Mouse (Mus musculus): ENCODE measurements at regions not wholly inside any gene's neighbourhood (a gene's known extent, or its start where the extent isn't known, plus 50 kb on each side); places are given as distances from the start of the nearest gene placed in this dataset.
A peak's percentile ranks its signal among the peaks of the same experiment; 100 is the strongest.

DNA sequence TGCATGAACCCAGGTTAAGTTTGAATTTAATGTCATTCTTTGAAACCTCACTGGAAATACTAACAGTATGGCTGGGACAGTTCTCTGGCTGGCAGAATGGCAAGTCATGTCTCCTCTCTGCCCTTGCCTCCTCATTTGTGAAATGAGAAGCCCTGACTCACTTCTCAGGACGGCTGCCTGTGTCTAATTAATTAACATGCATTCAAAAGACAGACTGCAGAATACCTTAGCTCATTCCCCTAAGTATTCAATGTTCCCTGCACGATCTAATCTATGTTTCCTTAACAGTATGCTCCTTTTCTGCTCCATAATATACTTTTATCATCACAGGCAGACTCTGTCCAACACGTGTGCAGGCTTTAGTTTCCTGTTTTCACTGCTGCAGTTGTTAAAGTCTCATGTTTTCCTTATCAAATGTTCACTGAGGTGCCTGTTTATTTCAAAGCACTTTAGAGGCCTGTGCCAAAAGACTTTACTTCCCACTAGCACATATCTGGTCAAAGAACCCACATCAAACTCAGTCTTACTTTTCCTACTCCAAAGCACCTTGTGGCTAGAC is 196.7 kb upstream of the Acvr2a start:
- DNase-seq (ENCODE audit: extremely low spot score, low spot score), result no peak

DNA sequence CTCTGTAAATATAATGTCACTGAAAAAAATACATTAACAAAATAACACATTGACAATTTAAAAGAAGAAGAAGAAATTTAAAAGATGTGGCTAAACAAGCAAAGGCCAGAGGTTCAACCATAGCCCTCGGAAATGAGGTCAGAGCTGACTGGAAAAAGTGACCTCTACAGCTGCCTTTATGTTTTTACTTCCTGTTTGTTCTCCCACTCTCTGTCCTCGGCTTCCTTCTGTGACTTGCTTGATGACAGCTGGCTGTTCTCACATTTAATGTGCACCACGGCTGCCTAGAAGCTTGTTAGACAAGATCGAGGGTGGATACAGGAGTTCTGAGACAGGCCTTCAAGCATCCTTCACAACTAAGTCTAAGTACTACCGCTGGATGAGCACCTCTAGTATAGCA is 194.9 kb upstream of the Acvr2a start:
- no peak for DNase-seq (ENCODE audit: extremely low spot score, low spot score)

DNA sequence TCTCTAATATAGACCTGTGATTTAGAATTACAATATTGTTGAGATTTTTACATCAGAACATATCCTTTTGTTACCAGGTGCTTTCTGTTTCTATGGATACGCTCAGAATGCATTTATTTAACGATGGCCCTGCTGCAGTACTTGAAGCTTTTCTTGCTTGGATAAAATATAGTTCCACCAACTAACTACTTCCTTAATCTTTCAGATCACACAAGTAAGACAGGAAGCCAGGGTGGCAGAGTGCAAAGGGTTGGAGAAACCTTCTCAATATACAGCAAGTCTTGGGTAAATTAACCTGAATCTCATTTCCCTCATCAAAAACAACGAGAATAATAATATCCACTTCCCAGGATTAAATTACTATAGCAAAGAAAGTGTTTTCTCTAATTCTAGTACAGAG is 193.1 kb upstream of the Acvr2a start:
- no peak for DNase-seq (ENCODE audit: extremely low spot score, low spot score)

DNA sequence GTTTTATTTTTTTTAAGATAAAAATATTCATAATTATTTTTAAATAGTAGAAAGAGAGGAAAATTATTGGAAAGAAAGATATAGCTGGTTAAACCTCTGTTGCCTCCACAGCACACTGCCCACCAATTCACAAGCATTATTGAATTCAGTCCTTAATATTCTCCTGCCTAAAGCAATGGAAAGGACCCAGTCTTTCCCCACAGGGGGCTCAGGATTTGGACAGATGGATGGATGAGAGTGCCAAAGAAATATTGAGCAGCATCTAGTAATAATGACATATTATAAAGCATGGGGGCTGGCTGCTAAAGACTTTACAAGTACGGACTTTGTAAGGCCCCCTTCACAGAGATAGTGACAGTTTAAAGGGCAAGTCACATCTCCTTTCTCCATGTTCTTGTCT is 191.6 kb upstream of the Acvr2a start:
- no peak for DNase-seq (ENCODE audit: extremely low spot score, low spot score)

DNA sequence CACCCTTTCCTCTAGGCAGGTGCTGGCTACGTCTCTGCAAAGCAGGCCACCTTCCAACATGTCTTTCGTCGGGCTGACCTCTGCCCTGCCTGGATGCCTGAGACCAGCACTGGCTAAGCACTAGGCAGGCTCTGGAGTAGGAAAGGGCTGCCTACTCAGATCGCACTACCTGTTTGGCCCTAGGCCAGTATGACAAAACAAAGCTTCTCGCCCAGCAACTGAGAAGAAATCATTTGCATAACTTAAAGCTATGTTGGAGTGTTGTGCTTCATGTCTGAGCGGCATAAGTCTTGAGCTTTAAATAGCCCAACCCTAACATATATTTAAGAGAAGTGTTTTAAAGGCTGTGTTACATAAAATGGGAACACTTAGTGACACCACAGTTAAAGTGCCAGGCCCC is 189.9 kb upstream of the Acvr2a start:
- no peak for DNase-seq (ENCODE audit: extremely low spot score, low spot score)

DNA sequence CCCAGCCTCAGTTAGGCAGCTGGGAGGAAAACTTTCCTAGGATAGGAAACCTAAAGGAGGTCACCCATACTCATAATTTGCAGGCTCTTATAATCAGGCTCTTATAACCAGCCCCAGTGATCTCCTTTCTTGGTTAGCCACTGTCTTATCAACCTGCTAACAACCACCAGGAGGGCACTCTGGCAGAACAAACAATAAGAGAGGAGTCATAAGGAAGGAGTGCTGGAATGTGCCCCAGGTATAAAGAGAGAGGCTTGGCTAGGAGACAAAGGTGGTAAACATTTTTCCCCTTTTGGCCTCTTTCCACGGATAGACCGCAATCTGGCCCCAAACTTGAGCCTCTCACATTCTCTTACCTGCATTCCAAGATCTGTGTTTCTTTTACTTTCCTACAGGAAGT is 189.4 kb upstream of the Acvr2a start:
- DNase-seq (ENCODE audit: extremely low spot score, low spot score), result no peak

DNA sequence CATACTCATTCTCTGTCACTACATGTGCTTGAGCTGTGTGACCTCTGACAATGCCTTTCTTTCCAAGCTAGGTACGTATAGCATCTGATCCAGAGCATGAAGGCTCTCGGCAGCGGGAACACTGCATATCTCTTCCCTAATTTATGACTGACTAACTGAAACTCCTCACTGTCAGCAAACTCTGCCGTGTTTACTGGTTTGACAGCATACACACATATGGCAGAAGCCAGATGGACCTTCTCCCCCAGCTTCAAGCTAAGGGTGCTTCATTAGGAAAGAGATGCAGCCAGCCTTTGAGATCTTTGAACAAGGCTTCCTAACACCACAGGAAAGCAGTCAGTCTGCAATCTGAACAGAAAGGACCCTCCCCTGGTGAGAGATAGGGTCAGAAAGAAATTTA is 186.9 kb upstream of the Acvr2a start:
- DNase-seq (ENCODE audit: extremely low spot score, low spot score), result no peak

DNA sequence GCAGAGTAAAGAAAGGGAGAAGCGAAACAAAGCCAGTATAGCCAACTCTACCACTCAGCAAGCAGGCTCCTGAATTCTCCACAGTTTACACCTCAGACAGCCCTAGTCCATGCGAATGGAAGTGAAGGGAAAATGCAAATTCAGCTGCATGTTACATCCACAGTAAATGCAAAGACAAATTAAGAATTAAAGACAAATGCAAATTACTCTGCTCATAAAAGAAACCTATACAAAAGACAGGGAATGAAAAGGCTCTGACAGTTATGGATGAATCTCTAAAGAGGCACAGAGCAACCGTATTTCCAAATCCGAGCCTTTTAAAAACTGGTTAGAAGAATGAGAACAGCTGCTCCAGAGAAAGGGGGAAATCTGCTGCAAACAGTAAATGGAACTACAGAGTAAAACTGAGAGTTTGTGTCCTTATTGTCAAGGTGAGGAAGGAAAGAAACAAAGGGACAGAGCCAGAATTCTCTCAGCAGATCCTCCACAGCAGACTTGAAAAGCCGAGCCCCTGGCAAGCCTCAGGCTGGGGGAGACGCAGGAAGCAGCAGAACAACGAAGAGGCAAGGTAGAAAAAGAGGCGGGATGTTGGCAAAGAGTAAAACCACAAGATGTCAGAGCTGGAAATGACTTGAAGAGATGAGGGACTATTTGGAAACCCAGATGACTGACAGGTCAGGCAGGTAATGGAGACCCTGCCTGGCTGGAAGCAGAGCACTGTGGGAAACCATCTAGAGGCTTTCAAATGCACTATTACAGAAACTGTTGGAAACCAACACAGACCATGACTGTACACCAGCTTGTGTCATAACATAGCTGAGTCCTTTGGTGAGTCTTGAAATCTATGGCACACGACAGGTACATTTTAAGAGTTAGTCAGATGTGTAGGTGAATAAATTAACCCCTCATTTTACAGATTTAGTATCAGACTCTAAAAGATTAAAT is 184.5 kb upstream of the Acvr2a start:
- DNase-seq (ENCODE audit: extremely low spot score, low spot score), result no peak

DNA sequence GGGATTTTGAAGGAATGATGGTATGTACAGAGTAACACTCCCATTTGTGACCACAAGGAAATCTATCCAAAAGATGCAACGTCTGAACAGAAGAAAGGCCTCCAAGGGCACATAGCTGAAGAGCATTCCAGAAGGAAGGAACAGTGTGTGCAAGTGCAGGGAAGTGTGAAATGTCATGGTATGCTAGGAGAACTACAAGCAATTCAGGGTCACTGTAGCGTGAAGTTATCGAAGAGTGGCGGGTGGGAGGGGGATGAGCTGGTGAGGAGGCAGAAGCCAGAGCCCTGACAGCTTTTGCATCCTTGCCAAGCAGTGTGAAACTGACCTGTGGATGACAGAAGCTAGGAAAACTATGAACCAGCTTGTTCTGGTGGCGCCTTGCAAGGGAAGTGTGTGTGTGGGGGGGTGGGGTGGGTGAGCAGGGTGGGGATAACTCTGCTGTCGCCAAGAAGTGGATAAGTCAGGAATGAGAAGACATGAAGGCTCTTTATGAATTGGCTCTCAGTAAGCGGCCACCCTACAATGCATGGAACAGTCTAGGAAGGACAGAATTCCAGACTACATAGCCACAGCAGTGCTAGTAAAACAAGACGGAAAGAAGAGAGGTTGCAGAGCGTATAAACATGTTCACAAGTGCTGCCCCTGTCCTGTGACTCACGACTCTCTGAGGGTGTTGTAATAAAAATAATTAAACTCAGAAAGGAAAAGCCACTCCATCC is 179.3 kb upstream of the Acvr2a start:
- peak; percentile 23 for DNase-seq (ENCODE audit: extremely low spot score, low spot score)

DNA sequence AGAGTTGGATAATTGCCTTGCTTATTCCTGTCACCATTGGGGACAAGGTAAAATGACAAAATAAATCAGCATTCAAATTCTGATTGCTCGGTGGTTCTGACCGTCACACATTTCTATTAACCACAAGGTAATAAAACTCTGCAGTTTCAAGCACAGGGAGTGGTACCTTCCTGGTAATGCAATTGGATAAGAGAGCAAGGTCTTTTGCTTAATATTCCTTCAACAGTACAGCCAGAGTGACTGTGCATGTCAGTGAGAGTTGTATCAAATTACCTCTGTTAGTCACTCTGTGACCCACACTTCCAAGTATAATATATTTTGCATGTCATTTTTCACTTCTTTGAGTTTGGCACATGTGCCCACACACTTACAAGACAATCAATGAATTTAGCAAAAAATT is 177.8 kb upstream of the Acvr2a start:
- DNase-seq (ENCODE audit: extremely low spot score, low spot score), result no peak

DNA sequence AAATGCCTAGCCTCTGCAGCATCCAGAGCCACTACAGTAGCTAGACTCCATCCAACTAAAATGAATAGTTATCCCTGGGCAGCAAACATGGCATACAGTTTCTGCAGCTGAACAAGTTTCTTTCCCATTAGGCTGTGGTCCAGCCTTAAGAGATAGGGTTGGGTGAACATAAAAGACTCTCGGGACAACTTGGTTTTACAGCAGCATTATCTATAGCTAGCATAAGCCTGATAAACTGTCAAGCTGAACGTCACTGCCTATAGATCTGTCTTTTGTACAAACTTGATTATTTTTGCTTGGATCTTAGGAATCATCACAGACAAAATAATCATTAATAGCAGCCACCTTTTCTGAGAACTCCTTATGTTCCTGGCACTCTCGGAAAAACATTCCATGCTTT is 169.8 kb upstream of the Acvr2a start:
- no peak for DNase-seq (ENCODE audit: extremely low spot score, low spot score)

DNA sequence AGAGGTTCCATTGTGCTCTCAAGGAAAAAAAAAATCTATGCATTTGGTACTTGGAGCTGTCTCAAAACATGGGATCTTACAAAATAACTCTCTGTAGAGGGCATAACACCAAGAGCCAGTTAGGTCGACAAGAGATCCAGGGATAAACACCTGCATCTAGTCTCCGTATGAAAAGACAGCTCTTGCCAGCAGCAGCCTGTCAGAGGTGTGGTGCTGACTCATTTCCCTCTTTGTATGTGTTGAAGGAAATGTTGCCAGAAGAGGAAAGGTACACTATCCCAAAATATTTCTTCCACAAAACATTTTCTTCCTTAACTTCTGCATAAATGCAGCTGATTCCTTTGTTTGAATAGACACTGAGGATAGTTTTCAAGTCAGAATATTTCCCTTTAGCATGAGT is 163.6 kb upstream of the Acvr2a start:
- DNase-seq (ENCODE audit: extremely low spot score, low spot score), result no peak

DNA sequence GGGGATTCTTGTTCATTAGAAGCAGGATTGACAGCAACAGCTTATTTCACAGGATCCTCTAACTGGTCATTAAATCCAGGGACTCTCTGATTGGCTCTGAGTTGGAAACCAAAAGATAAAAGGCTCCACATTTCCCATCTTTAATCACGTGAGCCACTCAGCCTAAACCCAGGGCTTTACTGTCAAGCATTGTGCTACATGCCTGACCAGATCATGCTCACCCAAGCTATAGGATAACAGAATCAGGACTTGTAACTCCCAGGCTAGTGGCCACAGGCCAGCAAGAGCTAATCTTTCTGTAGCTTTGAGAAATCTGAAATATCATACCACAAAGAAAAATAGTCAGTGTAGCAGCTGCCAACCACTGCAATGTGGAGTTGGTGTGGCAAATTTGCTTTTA is 152.7 kb upstream of the Acvr2a start:
- DNase-seq (ENCODE audit: extremely low spot score, low spot score), result no peak

DNA sequence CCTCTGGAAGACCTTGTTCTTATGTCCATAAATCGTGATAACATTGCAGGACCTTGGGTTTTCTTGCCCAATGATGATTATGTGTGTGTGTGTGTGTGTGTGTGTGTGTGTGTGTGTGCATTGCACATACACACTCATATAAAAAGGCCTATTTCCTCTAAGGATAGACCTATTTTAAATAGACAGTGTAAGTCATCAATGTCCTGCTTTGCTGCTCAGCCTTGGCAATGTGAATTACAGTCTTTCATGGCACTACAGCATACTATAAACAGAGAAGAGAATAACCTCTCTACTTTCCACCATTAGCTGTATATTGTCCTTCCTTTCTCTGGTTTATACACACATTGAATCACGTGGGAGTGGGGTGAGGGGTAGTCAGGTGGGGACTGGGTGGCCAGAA is 148.8 kb upstream of the Acvr2a start:
- peak; percentile 1 for DNase-seq (ENCODE audit: extremely low spot score, low spot score)

DNA sequence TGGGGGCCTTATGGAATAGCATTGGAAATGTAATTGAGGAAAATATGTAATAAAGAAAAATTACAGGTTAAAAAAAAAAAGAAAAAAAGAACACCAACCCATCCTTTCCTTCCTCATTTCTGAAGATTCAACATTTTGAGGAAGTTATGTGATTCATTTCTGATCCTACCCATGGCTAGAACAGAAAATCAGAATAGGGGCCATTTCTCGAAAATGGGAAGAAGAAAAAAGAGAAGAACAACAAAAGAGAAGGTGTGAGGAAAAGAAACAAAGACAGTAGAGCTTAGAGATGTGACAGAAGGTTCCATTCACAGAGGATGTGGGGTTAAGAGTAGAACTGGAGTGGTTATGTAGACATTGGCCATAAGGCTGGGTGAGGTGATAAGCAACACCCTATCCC is 124.8 kb upstream of the Acvr2a start:
- no peak for DNase-seq (ENCODE audit: extremely low spot score, low spot score)

DNA sequence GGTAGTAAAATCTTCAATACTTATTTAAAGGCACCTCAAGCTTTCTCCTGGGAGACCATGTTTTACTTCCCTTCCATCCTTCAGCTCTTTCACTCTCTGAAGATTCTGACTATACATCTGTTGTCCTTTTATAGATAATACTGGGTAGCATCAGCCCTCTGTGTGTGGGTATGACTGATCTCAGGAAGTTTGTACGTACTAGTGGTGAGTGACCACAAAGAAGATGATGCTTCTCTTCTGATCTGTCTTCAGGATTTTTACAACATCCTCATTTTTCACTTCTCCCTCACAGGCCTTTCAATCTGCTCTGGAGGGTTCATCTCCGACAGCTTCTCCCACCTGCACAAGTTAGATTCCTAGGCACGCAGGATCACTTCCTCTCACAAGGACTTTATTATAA is 119.4 kb upstream of the Acvr2a start:
- DNase-seq (ENCODE audit: extremely low spot score, low spot score), result no peak

DNA sequence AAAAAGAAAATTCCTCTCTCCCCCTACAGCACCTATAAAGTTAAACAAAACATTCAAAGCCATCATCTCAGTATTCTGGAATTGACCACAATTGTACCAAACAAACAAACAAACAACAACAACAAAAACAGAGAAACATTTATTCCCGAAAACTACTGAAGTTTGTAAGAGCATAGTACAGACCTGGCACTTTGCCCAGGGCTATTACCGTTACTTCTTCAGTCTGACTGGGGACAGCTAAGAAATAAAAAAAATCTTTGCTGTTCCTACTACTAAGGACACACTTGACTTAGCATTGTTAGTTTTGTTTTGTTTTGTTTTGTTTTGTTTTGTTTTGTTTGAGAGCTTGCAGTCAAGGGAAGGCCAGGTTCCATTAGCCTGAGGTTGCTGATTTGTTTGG is 113.0 kb upstream of the Acvr2a start:
- DNase-seq (ENCODE audit: extremely low spot score, low spot score), result no peak

DNA sequence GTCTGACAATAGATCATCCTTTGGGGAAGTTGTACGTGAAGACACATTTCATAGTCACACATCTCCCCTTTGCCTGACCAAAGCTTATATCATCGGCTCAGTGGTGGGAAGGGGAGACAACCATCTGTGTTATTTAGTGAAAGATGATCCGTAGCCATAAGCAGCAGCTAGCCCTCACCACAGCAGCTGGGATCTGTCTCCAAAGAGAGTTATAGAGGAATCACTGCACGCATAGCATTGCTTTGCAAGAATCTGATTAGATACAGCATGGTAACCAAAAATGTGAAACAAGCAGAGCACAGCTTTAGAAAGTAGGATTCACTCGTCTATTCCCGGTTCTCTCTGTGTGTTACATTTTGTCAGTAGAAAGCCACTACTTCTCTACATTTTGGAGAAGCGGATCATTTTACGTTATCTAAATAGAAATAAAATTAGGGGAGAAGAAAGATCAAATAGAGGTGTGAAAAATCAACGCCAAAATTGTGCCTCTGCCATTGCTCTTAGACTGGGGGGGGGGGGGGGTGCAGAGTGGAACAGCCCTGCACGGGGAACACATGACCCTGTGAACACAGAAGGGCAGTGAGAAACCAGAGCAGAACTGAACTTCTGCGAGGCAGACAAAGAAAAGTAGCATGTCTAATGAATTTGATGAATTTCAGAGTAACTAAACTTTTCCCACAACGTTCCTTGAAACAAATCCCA is 108.7 kb upstream of the Acvr2a start:
- no peak for DNase-seq (ENCODE audit: extremely low spot score, low spot score)

DNA sequence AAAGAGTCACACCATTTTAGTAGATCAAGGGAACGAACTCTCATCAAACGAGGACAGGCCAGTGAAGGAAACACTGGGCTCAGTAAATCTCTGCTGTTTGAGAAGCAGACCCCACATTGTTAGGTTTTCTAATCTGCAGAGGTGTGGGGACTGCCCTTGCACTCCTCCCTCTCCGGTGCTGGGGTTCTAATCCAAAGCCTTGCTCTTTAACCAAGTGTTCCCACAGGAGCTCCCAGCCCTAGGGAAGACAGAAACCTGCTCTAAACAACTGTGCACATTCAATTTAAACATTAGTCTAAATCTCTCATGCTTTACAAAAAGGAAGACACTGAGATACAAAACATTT is 108.1 kb upstream of the Acvr2a start:
- no peak for DNase-seq (ENCODE audit: extremely low spot score, low spot score)

DNA sequence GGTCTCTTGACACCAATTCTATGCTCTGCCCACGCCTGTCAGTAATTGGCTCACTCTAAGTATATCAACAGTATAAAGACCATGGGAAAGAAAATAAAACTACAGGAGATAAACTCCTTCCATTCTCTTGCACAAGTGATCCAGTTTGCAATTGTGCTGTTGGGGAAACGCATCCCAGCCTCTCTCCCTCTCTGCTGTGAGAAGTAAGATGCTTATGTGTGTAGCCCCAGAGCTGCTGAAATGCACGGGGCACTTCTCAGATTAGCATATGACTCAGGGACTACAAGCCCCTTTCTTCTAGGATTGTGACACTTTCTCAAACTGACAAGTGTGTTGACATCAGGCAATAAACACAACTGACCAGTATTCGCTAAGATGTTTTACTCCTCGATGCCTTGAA is 107.7 kb upstream of the Acvr2a start:
- no peak for DNase-seq (ENCODE audit: extremely low spot score, low spot score)

DNA sequence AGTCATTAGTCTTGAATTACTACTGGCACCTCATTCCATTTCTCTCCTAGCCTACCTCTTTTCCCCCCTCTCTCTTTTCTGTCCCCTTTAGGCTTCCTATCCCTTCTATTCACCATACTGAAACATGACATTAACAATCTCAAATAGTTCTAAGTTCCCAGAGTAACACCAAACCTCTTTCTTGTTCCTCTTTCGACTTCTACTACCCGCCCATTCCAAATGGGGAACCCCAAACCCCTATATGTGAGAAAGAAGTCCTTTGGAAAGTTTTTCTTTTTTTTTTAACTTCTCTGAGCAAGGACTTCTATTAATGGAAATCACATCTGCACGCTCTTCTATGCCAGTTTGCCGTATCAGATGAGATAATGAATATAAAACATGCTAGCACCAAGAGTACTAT is 97.7 kb upstream of the Acvr2a start:
- DNase-seq (ENCODE audit: extremely low spot score, low spot score), result no peak

DNA sequence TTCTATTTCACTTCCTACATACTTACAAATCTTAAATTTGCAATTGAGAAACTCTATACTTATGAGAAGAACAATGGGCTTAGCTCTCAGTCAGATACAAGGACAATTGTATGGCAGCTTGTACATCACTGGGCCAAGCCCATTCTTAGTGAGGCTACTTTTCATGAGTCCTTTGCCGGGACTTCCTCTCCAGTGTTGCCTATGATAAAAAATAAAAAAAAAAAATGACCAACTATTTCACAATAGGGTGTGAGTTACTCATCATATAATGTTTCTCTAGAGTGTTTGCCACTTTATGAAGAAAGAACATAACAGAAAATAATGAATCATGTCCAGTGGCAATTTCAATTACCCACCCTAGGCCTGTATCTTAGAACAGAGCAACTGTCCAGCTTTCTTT is 96.1 kb upstream of the Acvr2a start:
- DNase-seq (ENCODE audit: extremely low spot score, low spot score), result no peak
